Mouse (Mus musculus) liver, embryonic 12.5 days (tissue): ENCODE data around the gene Zkscan2. TPM values are rescaled to one million over a fixed set of nuclear protein-coding genes. Genes with fewer than 3 reads are reported as not detected.

Experiments used
- ATAC-seq: fragments of 200-750 bp; cut with Nextera tagmentation; 2 replicates; pipeline ENCODE4 v1.8.0; 2017; ENCODE audit warnings: moderate number of reproducible peaks, mild to moderate bottlenecking, moderate library complexity
- H3K27ac ChIP-seq: fragments of 300-500 bp; sonication (generic); 2 replicates; pipeline ENCODE4 v1.5.1; 2016; ENCODE audit warnings: mild to moderate bottlenecking
- H3K27me3 ChIP-seq: fragments of 300-500 bp; sonication (generic); replicated peaks from 2 replicates; pipeline ENCODE4 v1.6.1; 2016; ENCODE audit warnings: mild to moderate bottlenecking, moderate library complexity
- H3K36me3 ChIP-seq: fragments of 300-500 bp; sonication (generic); 2 replicates; pipeline ENCODE4 v1.6.1; 2016; ENCODE audit warnings: mild to moderate bottlenecking, moderate library complexity
- H3K4me1 ChIP-seq: fragments of 300-500 bp; sonication (generic); 2 replicates; pipeline ENCODE4 v1.6.1; 2016
- H3K4me2 ChIP-seq: fragments of 300-500 bp; sonication (generic); 2 replicates; pipeline ENCODE4 v1.6.1; 2016; ENCODE audit warnings: mild to moderate bottlenecking, moderate library complexity
- H3K4me3 ChIP-seq: fragments of 300-500 bp; sonication (generic); 2 replicates; pipeline ENCODE4 v1.5.1; 2016; ENCODE audit warnings: mild to moderate bottlenecking, moderate library complexity
- H3K9ac ChIP-seq: fragments of 300-500 bp; sonication (generic); 2 replicates; pipeline ENCODE4 v1.6.1; 2016; ENCODE audit warnings: mild to moderate bottlenecking, moderate library complexity
- H3K9me3 ChIP-seq: fragments of 300-500 bp; sonication (generic); replicated peaks from 2 replicates; pipeline ENCODE4 v1.6.1; 2016; ENCODE audit warnings: mild to moderate bottlenecking, moderate library complexity
- WGBS: fragments of 180-500 bp; shearing (Covaris S2); methylation state at CpG from one replicate; pipeline ENCODE4 v1.1.7; 2016; ENCODE audit not compliant: insufficient replicate concordance; 5-methylcytosine and 5-hydroxymethylcytosine counted together
- polyA plus RNA-seq: library from polyadenylated mRNA; unstranded; fragments of >200 nt; fragmentation: Nextera tagmentation; extraction: Ambion mirVana; gene quantifications from 2 replicates; pipeline ENCODE4 v1.2.1, GENCODE M21; 2016

Zkscan2 gene
- polyA plus RNA-seq, 1 experiment from 2014 or later, result 0.48 TPM

GRCm38 (mm10) chr7:123462070-123462501, 38.2 kb downstream of the Zkscan2 start, which contains the start of gene Aqp8:
Aqp8 (plus strand) TSS chr7:123462291.
- Histone ChIP-seq H3K36me3 (no peaks in the 10 kb centered on the region), H3K4me3 (peak within 1 kb of the TSS; percentile 1; the same call in 1 of the 2 replicates), H3K9ac (peak within 1 kb of the TSS; percentile 47; the same call in 1 of the 2 replicates), H3K4me2 (peak within 1 kb of the TSS; percentile 59), H3K27ac (peak within 1 kb of the TSS; percentile 92), H3K9me3 (no peaks in the 10 kb centered on the region), H3K4me1 (peaks cover 70% of the 10 kb centered on the region), H3K27me3 (0 out of 2 replicates have a peak, but pooled peaks cover 5% of the 10 kb centered on the region)
- WGBS, result 13% methylated on average over 9 of the region's 9 CpGs
- peak; percentile 87 for ATAC-seq

- peak overlapping the region; percentile 47; the same call in 1 of the 2 replicates for H3K9ac ChIP-seq
- H3K4me1 ChIP-seq, result peaks cover 78% of the 10 kb centered on the region
- peak overlapping the region; percentile 92 for H3K27ac ChIP-seq
Observed at GRCm38 (mm10) chr7:123461316-123461715, 38.9 kb downstream of the Zkscan2 start.

GRCm38 (mm10) chr7:123459247-123459646, 41.0 kb downstream of the Zkscan2 start:
- WGBS, result 22% methylated on average over 4 of the region's 4 CpGs

More at GRCm38 (mm10) chr7:123461316-123461715, 38.9 kb downstream of the Zkscan2 start:
- H3K27me3 ChIP-seq, result 0 out of 2 replicates have a peak, but pooled peaks cover 5% of the 10 kb centered on the region
- WGBS, result 66% methylated on average over 4 of the region's 4 CpGs
- no peak for ATAC-seq
- H3K9me3 ChIP-seq, result no peaks in the 10 kb centered on the region
- H3K4me3 ChIP-seq, result 0 out of 2 replicates have a peak overlapping the region, but pooled peaks have one; percentile 1
- H3K4me2 ChIP-seq, result peak overlapping the region; percentile 59
- H3K36me3 ChIP-seq, result no peaks in the 10 kb centered on the region

GRCm38 (mm10) chr7:123458309-123458708, 41.9 kb downstream of the Zkscan2 start:
- H3K4me1 ChIP-seq, result peaks cover 69% of the 10 kb centered on the region
- no peaks in the 10 kb centered on the region for H3K36me3 ChIP-seq
- H3K9ac ChIP-seq, result 0 out of 2 replicates have a peak overlapping the region, but pooled peaks have one; percentile 45
- H3K27ac ChIP-seq, result peak overlapping the region; percentile 76
- no peaks in the 10 kb centered on the region for H3K9me3 ChIP-seq
- ATAC-seq, result no peak
- H3K4me2 ChIP-seq, result peak overlapping the region; percentile 56
- H3K4me3 ChIP-seq, result no peak overlapping the region
- WGBS, result 53% methylated on average over 4 of the region's 4 CpGs
- H3K27me3 ChIP-seq, result no peaks in the 10 kb centered on the region

More at GRCm38 (mm10) chr7:123459247-123459646, 41.0 kb downstream of the Zkscan2 start:
- Histone ChIP-seq H3K36me3 (no peaks in the 10 kb centered on the region), H3K27me3 (no peaks in the 10 kb centered on the region), H3K4me2 (peak overlapping the region; percentile 59), H3K27ac (peak overlapping the region; percentile 92), H3K4me3 (peak overlapping the region; percentile 14; the same call in 1 of the 2 replicates), H3K4me1 (peaks cover 78% of the 10 kb centered on the region), H3K9ac (peak overlapping the region; percentile 43), H3K9me3 (no peaks in the 10 kb centered on the region)
- ATAC-seq, result peak; percentile 76

GRCm38 (mm10) chr7:123455088-123455487, 45.2 kb downstream of the Zkscan2 start:
- WGBS, result 83% methylated on average over 3 of the region's 3 CpGs
- H3K27me3 ChIP-seq, result no peaks in the 10 kb centered on the region
- no peaks in the 10 kb centered on the region for H3K36me3 ChIP-seq
- no peak overlapping the region for H3K9ac ChIP-seq
- H3K4me3 ChIP-seq, result no peak overlapping the region
- H3K27ac ChIP-seq, result no peak overlapping the region
- peaks cover 53% of the 10 kb centered on the region for H3K4me1 ChIP-seq
- H3K9me3 ChIP-seq, result no peaks in the 10 kb centered on the region
- H3K4me2 ChIP-seq, result no peak overlapping the region
- no peak for ATAC-seq

GRCm38 (mm10) chr7:123453066-123453465, 47.2 kb downstream of the Zkscan2 start:
- Histone ChIP-seq H3K27ac (no peak overlapping the region), H3K9ac (no peak overlapping the region), H3K4me3 (no peak overlapping the region), H3K4me2 (no peak overlapping the region), H3K36me3 (no peaks in the 10 kb centered on the region), H3K27me3 (no peaks in the 10 kb centered on the region), H3K9me3 (no peaks in the 10 kb centered on the region), H3K4me1 (peaks cover 38% of the 10 kb centered on the region)
- ATAC-seq, result no peak
- WGBS, result 68% methylated on average over 8 of the region's 8 CpGs

GRCm38 (mm10) chr7:123452551-123452950, 47.7 kb downstream of the Zkscan2 start:
- Histone ChIP-seq H3K9me3 (no peaks in the 10 kb centered on the region), H3K4me3 (no peak overlapping the region), H3K27ac (no peak overlapping the region), H3K27me3 (no peaks in the 10 kb centered on the region), H3K4me2 (no peak overlapping the region), H3K36me3 (no peaks in the 10 kb centered on the region), H3K9ac (no peak overlapping the region), H3K4me1 (peaks cover 33% of the 10 kb centered on the region)
- no peak for ATAC-seq
- WGBS, result 71% methylated on average over 6 of the region's 6 CpGs

GRCm38 (mm10) chr7:123450515-123450914, 49.7 kb downstream of the Zkscan2 start:
- peak; percentile 88 for ATAC-seq

GRCm38 (mm10) chr7:123449676-123450075, 50.6 kb downstream of the Zkscan2 start:
- 79% methylated on average over 10 of the region's 10 CpGs for WGBS
- Histone ChIP-seq H3K27me3 (no peaks in the 10 kb centered on the region), H3K36me3 (no peaks in the 10 kb centered on the region), H3K4me2 (no peak overlapping the region), H3K4me3 (no peak overlapping the region), H3K9me3 (no peaks in the 10 kb centered on the region), H3K9ac (no peak overlapping the region), H3K27ac (no peak overlapping the region), H3K4me1 (peaks cover 20% of the 10 kb centered on the region)
- no peak for ATAC-seq

More at GRCm38 (mm10) chr7:123450515-123450914, 49.7 kb downstream of the Zkscan2 start:
- peak overlapping the region; percentile 17; the same call in 1 of the 2 replicates for H3K4me2 ChIP-seq
- H3K27me3 ChIP-seq, result no peaks in the 10 kb centered on the region
- peaks cover 20% of the 10 kb centered on the region for H3K4me1 ChIP-seq
- H3K4me3 ChIP-seq, result no peak overlapping the region
- H3K9ac ChIP-seq, result no peak overlapping the region
- no peaks in the 10 kb centered on the region for H3K36me3 ChIP-seq
- no peaks in the 10 kb centered on the region for H3K9me3 ChIP-seq
- no peak overlapping the region for H3K27ac ChIP-seq
- WGBS, result 69% methylated on average over 2 of the region's 2 CpGs

GRCm38 (mm10) chr7:123448794-123449193, 51.5 kb downstream of the Zkscan2 start:
- H3K9me3 ChIP-seq, result no peaks in the 10 kb centered on the region
- H3K27me3 ChIP-seq, result no peaks in the 10 kb centered on the region
- H3K36me3 ChIP-seq, result no peaks in the 10 kb centered on the region
- H3K4me3 ChIP-seq, result no peak overlapping the region
- peaks cover 20% of the 10 kb centered on the region for H3K4me1 ChIP-seq
- WGBS, result 75% methylated on average over 2 of the region's 2 CpGs
- no peak overlapping the region for H3K4me2 ChIP-seq
- ATAC-seq, result no peak
- H3K27ac ChIP-seq, result no peak overlapping the region
- H3K9ac ChIP-seq, result no peak overlapping the region

GRCm38 (mm10) chr7:123442079-123442478, 58.2 kb downstream of the Zkscan2 start:
- no peaks in the 10 kb centered on the region for H3K27me3 ChIP-seq
- no peak overlapping the region for H3K4me2 ChIP-seq
- no peaks in the 10 kb centered on the region for H3K9me3 ChIP-seq
- ATAC-seq, result no peak
- H3K27ac ChIP-seq, result no peak overlapping the region
- WGBS, result 38% methylated on average over 1 of the region's 1 CpGs
- H3K4me3 ChIP-seq, result no peak overlapping the region
- H3K9ac ChIP-seq, result no peak overlapping the region
- no peaks in the 10 kb centered on the region for H3K36me3 ChIP-seq
- H3K4me1 ChIP-seq, result no peaks in the 10 kb centered on the region

- H3K4me3 ChIP-seq, result no peak overlapping the region
- no peak overlapping the region for H3K4me2 ChIP-seq
- 78% methylated on average over 4 of the region's 4 CpGs for WGBS
- no peak for ATAC-seq
- H3K4me1 ChIP-seq, result peaks cover 14% of the 10 kb centered on the region
- H3K27me3 ChIP-seq, result no peaks in the 10 kb centered on the region
- no peak overlapping the region for H3K27ac ChIP-seq
- H3K9ac ChIP-seq, result no peak overlapping the region
- no peaks in the 10 kb centered on the region for H3K9me3 ChIP-seq
- H3K36me3 ChIP-seq, result peaks cover 28% of the 10 kb centered on the region
Observed at GRCm38 (mm10) chr7:123431206-123431605, 69.0 kb downstream of the Zkscan2 start.

GRCm38 (mm10) chr7:123430411-123430705, 69.9 kb downstream of the Zkscan2 start:
- ATAC-seq, result 0 out of 2 replicates have a peak, but pooled peaks have one; percentile 44
- no peak overlapping the region for H3K27ac ChIP-seq
- H3K27me3 ChIP-seq, result no peaks in the 10 kb centered on the region
- H3K4me1 ChIP-seq, result peaks cover 14% of the 10 kb centered on the region
- no peaks in the 10 kb centered on the region for H3K9me3 ChIP-seq
- no peak overlapping the region for H3K4me2 ChIP-seq
- H3K9ac ChIP-seq, result no peak overlapping the region
- no peak overlapping the region for H3K4me3 ChIP-seq
- 76% methylated on average over 4 of the region's 4 CpGs for WGBS
- H3K36me3 ChIP-seq, result peaks cover 34% of the 10 kb centered on the region
